Mouse (Mus musculus): ENCODE measurements around the gene Olfr1326-ps1. TPM values are rescaled to one million over a fixed set of nuclear protein-coding genes. Genes with fewer than 3 reads are reported as not detected.

The Olfr1326-ps1 gene
- not detected in 2 replicates for polyA plus RNA-seq (2016; fragmentation: Nextera tagmentation; extraction: Ambion mirVana)

DNA sequence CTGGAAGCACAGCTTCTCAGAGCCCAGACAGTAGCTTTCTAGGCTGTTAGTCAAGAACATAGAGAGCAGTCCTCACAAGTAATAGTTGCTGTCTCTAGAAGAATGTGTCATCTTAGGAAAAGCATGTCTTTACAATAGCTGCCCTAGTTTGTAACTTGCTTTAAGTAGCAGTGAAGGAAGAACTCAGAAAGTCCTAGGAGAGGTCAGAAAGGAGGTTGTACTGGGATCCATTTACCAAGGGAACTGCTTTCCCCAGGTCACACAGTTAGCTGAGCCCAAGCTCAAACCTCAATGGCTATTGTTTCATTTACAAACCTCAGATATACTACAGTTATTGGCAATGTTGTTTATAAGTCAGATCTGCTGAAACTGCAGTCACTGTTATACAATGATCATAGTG lies at the start of gene Olfr1326-ps1:
TSS of gene Olfr1326-ps1 (minus strand) at position 101 of the 400 bp plus-strand sequence.
- Histone ChIP-seq H3K36me3 (no peaks in the 10 kb centered on the region), H3K9ac (no peak within 1 kb of the TSS), H3K4me3 (no peak within 1 kb of the TSS), H3K27me3 (no peaks in the 10 kb centered on the region), H3K27ac (no peak within 1 kb of the TSS), H3K4me2 (replicated peaks) (no peak within 1 kb of the TSS), H3K4me1 (no peaks in the 10 kb centered on the region), H3K9me3 (replicated peaks) (no peaks in the 10 kb centered on the region)
- no peak for ATAC-seq (ENCODE audit: low FRiP score)

DNA sequence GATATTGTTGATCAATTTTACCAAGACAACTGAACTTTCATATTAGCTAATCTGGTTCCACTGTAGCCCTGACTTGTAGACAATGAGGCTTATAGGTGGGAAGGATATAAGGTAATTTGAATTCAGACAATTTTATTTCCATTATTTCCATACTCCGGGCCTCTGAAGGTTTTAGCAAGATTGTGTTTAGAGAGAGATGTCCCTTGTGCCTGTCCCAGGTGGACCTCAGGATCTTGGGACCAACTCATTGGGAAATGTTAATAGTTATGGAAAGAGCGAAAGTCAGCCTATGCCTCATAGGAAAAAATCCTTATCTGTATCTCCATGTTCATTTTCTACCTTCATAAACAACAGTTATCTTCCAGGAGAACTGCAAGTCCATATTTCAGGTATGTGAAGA lies 17.7 kb upstream of the Olfr1326-ps1 start, which contains the start of gene Olfr1325:
TSS of gene Olfr1325 (plus strand) at position 301 of the 400 bp plus-strand sequence.
- H3K4me2 ChIP-seq (replicated peaks): no peak within 1 kb of the TSS
- no peaks in the 10 kb centered on the region for H3K9me3 ChIP-seq (replicated peaks)
- H3K27me3 ChIP-seq: no peaks in the 10 kb centered on the region
- no peaks in the 10 kb centered on the region for H3K4me1 ChIP-seq
- WGBS: 80% methylated on average over 2 of the region's 2 CpGs
- no peaks in the 10 kb centered on the region for H3K36me3 ChIP-seq
- ATAC-seq (ENCODE audit: low FRiP score): no peak
- no peak within 1 kb of the TSS for H3K4me3 ChIP-seq
- no peak within 1 kb of the TSS for H3K27ac ChIP-seq
- no peak within 1 kb of the TSS for H3K9ac ChIP-seq

Other genes with a start within 250 kb of the Olfr1326-ps1 start
- gene Plxna3, start 245.8 kb downstream of the Olfr1326-ps1 start, polyA plus RNA-seq (2016; fragmentation: Nextera tagmentation; extraction: Ambion mirVana): 48.6 and 51.8 TPM in 2 replicates
- gene Lage3, start 221.3 kb downstream of the Olfr1326-ps1 start, polyA plus RNA-seq (2016; fragmentation: Nextera tagmentation; extraction: Ambion mirVana): 90.1 and 94.4 TPM in 2 replicates
- 56.7 and 63.1 TPM in 2 replicates for gene Ubl4a, start 201.7 kb downstream of the Olfr1326-ps1 start, polyA plus RNA-seq (2016; fragmentation: Nextera tagmentation; extraction: Ambion mirVana)
- 10.1 and 10.5 TPM in 2 replicates for gene Slc10a3, start 201.5 kb downstream of the Olfr1326-ps1 start, polyA plus RNA-seq (2016; fragmentation: Nextera tagmentation; extraction: Ambion mirVana)
- gene Fam3a, start 181.6 kb downstream of the Olfr1326-ps1 start, polyA plus RNA-seq (2016; fragmentation: Nextera tagmentation; extraction: Ambion mirVana): 32.1 and 33.7 TPM in 2 replicates
- 24.2 and 27.7 TPM in 2 replicates for gene Ikbkg, start 181.6 kb downstream of the Olfr1326-ps1 start, polyA plus RNA-seq (2016; fragmentation: Nextera tagmentation; extraction: Ambion mirVana)
- 48.8 and 52.9 TPM in 2 replicates for gene G6pdx, start 145.7 kb downstream of the Olfr1326-ps1 start, polyA plus RNA-seq (2016; fragmentation: Nextera tagmentation; extraction: Ambion mirVana)
- not detected in 2 replicates for gene Gm6880, start 93.5 kb downstream of the Olfr1326-ps1 start, polyA plus RNA-seq (2016; fragmentation: Nextera tagmentation; extraction: Ambion mirVana)
- not detected in 2 replicates for gene Olfr1325, start 17.8 kb upstream of the Olfr1326-ps1 start, polyA plus RNA-seq (2016; fragmentation: Nextera tagmentation; extraction: Ambion mirVana)
- gene Gm5640, start 70.7 kb upstream of the Olfr1326-ps1 start, polyA plus RNA-seq (2016; fragmentation: Nextera tagmentation; extraction: Ambion mirVana): 0.15 TPM in 1 of 2 replicates, not detected in the other
- gene Gm6890, start 166.0 kb upstream of the Olfr1326-ps1 start, polyA plus RNA-seq (2016; fragmentation: Nextera tagmentation; extraction: Ambion mirVana): not detected in 2 replicates